Mouse (Mus musculus) B cell, adult 62 days (primary cell): ENCODE measurements around the gene Lfng. TPM values are rescaled to one million over a fixed set of nuclear protein-coding genes. Genes with fewer than 3 reads are reported as not detected.

Source experiments
- total RNA-seq: library from RNA; stranded (reverse); gene quantifications from 4 replicates; pipeline ENCODE4 v1.2.4, GENCODE M21; 2023

Gene Lfng
- total RNA-seq: 22.3 to 28.2 TPM (median 26.6 TPM) in 4 replicates

GRCm38 (mm10) chr5:140607001-140607835 is at the start of gene Lfng:
Gene Lfng (plus strand): TSS chr5:140607320.

GRCm38 (mm10) chr5:140564896-140565295 is 42.2 kb upstream of the Lfng start, which contains the start of gene Grifin:
Gene Grifin (minus strand): TSS chr5:140565071.

GRCm38 (mm10) chr5:140648519-140649100 is 41.5 kb downstream of the Lfng start, which contains the start of gene Ttyh3:
Gene Ttyh3 (minus strand): TSS chr5:140649031.

Other genes starting within 250 kb of the Lfng start
- gene Snx8, start 218.1 kb upstream of the Lfng start, total RNA-seq: 200 to 256 TPM (median 224 TPM) in 4 replicates
- gene Eif3b, start 188.0 kb upstream of the Lfng start, total RNA-seq: 109 to 125 TPM (median 116 TPM) in 4 replicates
- 0.24 TPM in 1 of 4 replicates, not detected in the others for gene Gm4869, start 161.7 kb upstream of the Lfng start, total RNA-seq
- 16.8 to 20.2 TPM (median 19.0 TPM) in 4 replicates for gene Chst12, start 101.8 kb upstream of the Lfng start, total RNA-seq
- not detected in 4 replicates for gene Grifin, start 42.2 kb upstream of the Lfng start, total RNA-seq
- gene Ttyh3, start 41.7 kb downstream of the Lfng start, total RNA-seq: 103 to 111 TPM (median 110 TPM) in 4 replicates
- 30.4 to 32.8 TPM (median 32.3 TPM) in 4 replicates for gene Iqce, start 95.1 kb downstream of the Lfng start, total RNA-seq
- gene Brat1, start 97.7 kb downstream of the Lfng start, total RNA-seq: 24.3 to 26.1 TPM (median 24.8 TPM) in 4 replicates
- gene Amz1, start 116.8 kb downstream of the Lfng start, total RNA-seq: 6.1 to 11.7 TPM (median 7.9 TPM) in 4 replicates
- 26.8 to 30.5 TPM (median 27.8 TPM) in 4 replicates for gene Gna12, start 223.1 kb downstream of the Lfng start, total RNA-seq